Mouse (Mus musculus): ENCODE measurements at regions not wholly inside any gene's neighbourhood (a gene's known extent, or its start where the extent isn't known, plus 50 kb on each side); places are given as distances from the start of the nearest gene placed in this dataset.
A peak's percentile ranks its signal among the peaks of the same experiment; 100 is the strongest.

GRCm38 (mm10) chr3:154513566-154513965 is 82.9 kb upstream of the Cryz start:
- DNase-seq (ENCODE audit: low read depth, low spot score), result no peak

- no peak for DNase-seq (ENCODE audit: low read depth, low spot score)
Observed at GRCm38 (mm10) chr3:154510160-154510559, 86.4 kb upstream of the Cryz start.

- no peak for DNase-seq (ENCODE audit: low read depth, low spot score)
Observed at GRCm38 (mm10) chr3:154509394-154509793, 87.1 kb upstream of the Cryz start.

- DNase-seq (ENCODE audit: low read depth, low spot score), result no peak
Observed at GRCm38 (mm10) chr3:154493387-154493920, 103.1 kb upstream of the Cryz start.

- DNase-seq (ENCODE audit: low read depth, low spot score), result no peak
Observed at GRCm38 (mm10) chr3:154472426-154472825, 124.1 kb upstream of the Cryz start.

- peak; percentile 23 for DNase-seq (ENCODE audit: low read depth, low spot score)
Observed at GRCm38 (mm10) chr3:154467581-154468374, 128.7 kb upstream of the Cryz start.

GRCm38 (mm10) chr3:154458208-154458607 is 127.7 kb upstream of the Lhx8 start:
- DNase-seq (ENCODE audit: low read depth, low spot score), result no peak

GRCm38 (mm10) chr3:154453025-154453424 is 122.6 kb upstream of the Lhx8 start:
- no peak for DNase-seq (ENCODE audit: low read depth, low spot score)

- DNase-seq (ENCODE audit: low read depth, low spot score), result no peak
Observed at GRCm38 (mm10) chr3:154452585-154452984, 122.1 kb upstream of the Lhx8 start.

- no peak for DNase-seq (ENCODE audit: low read depth, low spot score)
Observed at GRCm38 (mm10) chr3:154451169-154451568, 120.7 kb upstream of the Lhx8 start.

GRCm38 (mm10) chr3:154443351-154444075 is 113.1 kb upstream of the Lhx8 start:
- DNase-seq (ENCODE audit: low read depth, low spot score), result no peak

- DNase-seq (ENCODE audit: low read depth, low spot score), result no peak
Observed at GRCm38 (mm10) chr3:154441454-154441853, 111.0 kb upstream of the Lhx8 start.

GRCm38 (mm10) chr3:154440899-154441298 is 110.4 kb upstream of the Lhx8 start:
- no peak for DNase-seq (ENCODE audit: low read depth, low spot score)

GRCm38 (mm10) chr3:154430856-154431255 is 100.4 kb upstream of the Lhx8 start:
- DNase-seq (ENCODE audit: low read depth, low spot score), result no peak

GRCm38 (mm10) chr3:154429666-154430065 is 99.2 kb upstream of the Lhx8 start:
- no peak for DNase-seq (ENCODE audit: low read depth, low spot score)

- no peak for DNase-seq (ENCODE audit: low read depth, low spot score)
Observed at GRCm38 (mm10) chr3:154424589-154424988, 94.1 kb upstream of the Lhx8 start.

- no peak for DNase-seq (ENCODE audit: low read depth, low spot score)
Observed at GRCm38 (mm10) chr3:154421461-154421950, 91.0 kb upstream of the Lhx8 start.

- DNase-seq (ENCODE audit: low read depth, low spot score), result no peak
Observed at GRCm38 (mm10) chr3:154418177-154418832, 87.8 kb upstream of the Lhx8 start.

- no peak for DNase-seq (ENCODE audit: low read depth, low spot score)
Observed at GRCm38 (mm10) chr3:154414358-154414757, 83.9 kb upstream of the Lhx8 start.

- DNase-seq (ENCODE audit: low read depth, low spot score), result no peak
Observed at GRCm38 (mm10) chr3:154410292-154410691, 79.8 kb upstream of the Lhx8 start.

- DNase-seq (ENCODE audit: low read depth, low spot score), result no peak
Observed at GRCm38 (mm10) chr3:154402081-154402480, 71.6 kb upstream of the Lhx8 start.

- DNase-seq (ENCODE audit: low read depth, low spot score), result no peak
Observed at GRCm38 (mm10) chr3:154393626-154394025, 63.2 kb upstream of the Lhx8 start.

All from embryo, embryonic 11.5 days (tissue).